Mouse (Mus musculus) liver, postnatal 0 days (tissue): ENCODE measurements around the gene Gna12. TPM values are rescaled to one million over a fixed set of nuclear protein-coding genes. Genes with fewer than 3 reads are reported as not detected.

ENCODE experiments used
- ATAC-seq: fragments of 200-750 bp; cut with Nextera tagmentation; 2 replicates; pipeline ENCODE4 v1.8.0; 2017; ENCODE audit warnings: mild to moderate bottlenecking, moderate library complexity
- DNase-seq: peaks from one replicate; pipeline ENCODE4 v3.0.0-alpha.2; 2016
- H3K27ac ChIP-seq: fragments of 300-500 bp; sonication (generic); 2 replicates; pipeline ENCODE4 v1.5.1; 2014; ENCODE audit warnings: antibody characterized with exemption, moderate library complexity, mild to moderate bottlenecking, low read depth
- H3K27me3 ChIP-seq: fragments of 300-500 bp; sonication (generic); 2 replicates; pipeline ENCODE4 v1.6.1; 2014; ENCODE audit warnings: low read length, control low read depth, mixed read lengths; ENCODE audit not compliant: insufficient read depth
- H3K36me3 ChIP-seq: fragments of 300-500 bp; sonication (generic); replicated peaks from 2 replicates; pipeline ENCODE4 v1.6.1; 2014; ENCODE audit warnings: mild to moderate bottlenecking, control low read depth, low read length, moderate library complexity, mixed read lengths; ENCODE audit not compliant: insufficient read depth
- H3K4me1 ChIP-seq: fragments of 300-500 bp; sonication (generic); 2 replicates; pipeline ENCODE4 v1.6.1; 2014; ENCODE audit warnings: antibody characterized with exemption, mild to moderate bottlenecking, control low read depth; ENCODE audit not compliant: insufficient read depth
- H3K4me2 ChIP-seq: fragments of 300-500 bp; sonication (generic); 2 replicates; pipeline ENCODE4 v1.6.1; 2014; ENCODE audit warnings: low read depth, mild to moderate bottlenecking, low read length, moderate library complexity, mixed read lengths
- H3K4me3 ChIP-seq: fragments of 300-500 bp; sonication (generic); 2 replicates; pipeline ENCODE4 v1.5.1; 2014; ENCODE audit warnings: low read depth, low read length
- H3K9ac ChIP-seq: fragments of 300-500 bp; sonication (generic); replicated peaks from 2 replicates; pipeline ENCODE4 v1.6.1; 2014; ENCODE audit warnings: mild to moderate bottlenecking, moderate library complexity
- H3K9me3 ChIP-seq: fragments of 300-500 bp; sonication (generic); 2 replicates; pipeline ENCODE4 v1.6.1; 2016; ENCODE audit warnings: mild to moderate bottlenecking, control low read depth, low read length, mixed read lengths
- CTCF ChIP-seq: sonication (generic); IDR thresholded peaks from 2 replicates; pipeline ENCODE4 v1.5.1; 2016; ENCODE audit warnings: antibody characterized with exemption, low read depth
- EP300 ChIP-seq: IDR thresholded peaks from 2 replicates; pipeline ENCODE4 v1.6.1; 2016; ENCODE audit warnings: antibody characterized with exemption, low read depth, mild to moderate bottlenecking
- whole genome bisulfite sequencing: fragments of 180-500 bp; shearing (Covaris S2); extraction: QIAGEN DNeasy Blood & Tissue Kit; methylation state at CpG from one replicate; pipeline ENCODE4 v1.1.7; 2014; ENCODE audit not compliant: insufficient replicate concordance; 5-methylcytosine and 5-hydroxymethylcytosine counted together
- polyA plus RNA-seq: library from polyadenylated mRNA; unstranded; fragments of >200 nt; fragmentation: Nextera tagmentation; extraction: Ambion mirVana; gene quantifications from 2 replicates; pipeline ENCODE4 v1.2.1, GENCODE M21; 2015

Gene Gna12
- polyA plus RNA-seq, 1 experiment from 2014 or later = 12.7 TPM

DNA sequence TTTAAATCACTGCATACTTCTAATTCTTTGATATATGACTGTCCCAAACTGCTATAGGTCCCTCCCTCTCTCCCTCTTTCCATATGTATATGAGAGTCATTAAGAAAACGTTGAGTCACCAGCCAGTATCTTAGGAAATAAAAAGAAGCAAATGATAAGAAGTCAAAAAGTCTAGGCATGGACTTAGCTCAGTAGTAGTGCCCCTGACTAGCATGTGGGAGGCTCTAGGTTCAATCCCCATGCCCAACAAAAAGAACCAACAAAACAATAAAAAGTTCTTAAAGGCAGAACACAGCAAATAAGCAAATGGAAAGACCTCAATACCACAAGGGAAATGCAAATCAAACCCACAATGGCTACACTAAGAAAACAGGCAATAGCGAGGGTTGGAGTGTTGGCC is 18.8 kb downstream of the Gna12 start:
- DNase-seq = no peak
- TF ChIP-seq CTCF = no peak
- TF ChIP-seq EP300 = no peak
- no peak overlapping the region for H3K9ac ChIP-seq
- no peaks in the 10 kb centered on the region for H3K27me3 ChIP-seq
- no peaks in the 10 kb centered on the region for H3K36me3 ChIP-seq
- no peak for ATAC-seq
- H3K4me2 ChIP-seq = no peak overlapping the region
- 56% methylated on average over 2 of the region's 2 CpGs for WGBS
- H3K4me3 ChIP-seq = no peak overlapping the region
- H3K4me1 ChIP-seq = peaks cover 57% of the 10 kb centered on the region
- H3K9me3 ChIP-seq = no peaks in the 10 kb centered on the region
- no peak overlapping the region for H3K27ac ChIP-seq

DNA sequence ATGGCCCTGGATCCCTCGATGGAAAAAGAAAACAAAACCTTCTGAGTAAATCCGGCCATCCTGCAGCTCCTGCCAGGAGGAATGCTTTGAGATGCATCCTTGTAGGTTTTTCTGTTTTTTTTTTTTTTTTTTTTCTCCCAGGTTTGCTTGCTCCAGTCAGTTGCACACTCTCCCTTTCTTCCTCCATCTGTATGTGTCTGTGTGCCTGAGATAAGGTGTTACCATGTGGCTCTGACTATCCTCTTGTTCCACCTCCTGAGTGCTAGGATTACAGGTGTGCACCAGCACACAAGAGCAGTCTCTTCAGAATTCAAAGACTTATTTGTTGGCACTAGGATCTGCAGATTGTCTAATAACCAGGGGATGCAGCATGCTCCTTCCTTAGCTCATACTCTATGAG is 23.3 kb downstream of the Gna12 start:
- WGBS = 55% methylated on average over 2 of the region's 2 CpGs
- H3K27me3 ChIP-seq = no peaks in the 10 kb centered on the region
- H3K27ac ChIP-seq = no peak overlapping the region
- no peak overlapping the region for H3K9ac ChIP-seq
- peaks cover 31% of the 10 kb centered on the region for H3K4me1 ChIP-seq
- no peak for TF ChIP-seq CTCF
- TF ChIP-seq EP300 = peak; percentile 71
- ATAC-seq = peak; percentile 49; the same call in 1 of the 2 replicates
- peaks cover 2% of the 10 kb centered on the region; the same call in 1 of the 2 replicates for H3K36me3 ChIP-seq
- DNase-seq = no peak
- H3K9me3 ChIP-seq = no peaks in the 10 kb centered on the region
- no peak overlapping the region for H3K4me3 ChIP-seq
- H3K4me2 ChIP-seq = no peak overlapping the region

DNA sequence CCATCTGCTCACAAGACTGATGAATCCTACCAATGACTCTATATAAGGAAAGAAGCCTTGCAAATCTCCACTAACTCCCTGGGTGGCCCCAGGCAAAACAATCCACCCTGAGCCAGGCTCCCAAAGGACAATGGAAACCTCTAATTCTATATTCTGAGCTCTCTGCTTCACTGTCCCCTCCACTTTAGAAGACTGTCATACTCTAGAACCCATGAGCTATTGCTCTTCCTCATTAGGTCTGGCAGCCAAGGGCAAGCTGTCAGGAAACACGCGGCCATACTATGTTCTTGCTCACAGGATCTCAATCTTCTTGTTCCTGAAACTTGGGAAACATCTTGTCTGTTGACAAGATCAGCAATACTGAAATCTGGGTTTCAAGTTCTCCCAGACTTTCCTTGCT is 24.0 kb downstream of the Gna12 start:
- Histone ChIP-seq H3K9ac (no peak overlapping the region), H3K4me1 (peaks cover 24% of the 10 kb centered on the region), H3K4me3 (no peak overlapping the region), H3K4me2 (no peak overlapping the region), H3K36me3 (peaks cover 2% of the 10 kb centered on the region; the same call in 1 of the 2 replicates), H3K9me3 (no peaks in the 10 kb centered on the region), H3K27me3 (no peaks in the 10 kb centered on the region), H3K27ac (no peak overlapping the region)
- no peak for TF ChIP-seq CTCF
- no peak for TF ChIP-seq EP300
- 68% methylated on average over 2 of the region's 2 CpGs for WGBS
- DNase-seq (no peak), ATAC-seq (no peak)

DNA sequence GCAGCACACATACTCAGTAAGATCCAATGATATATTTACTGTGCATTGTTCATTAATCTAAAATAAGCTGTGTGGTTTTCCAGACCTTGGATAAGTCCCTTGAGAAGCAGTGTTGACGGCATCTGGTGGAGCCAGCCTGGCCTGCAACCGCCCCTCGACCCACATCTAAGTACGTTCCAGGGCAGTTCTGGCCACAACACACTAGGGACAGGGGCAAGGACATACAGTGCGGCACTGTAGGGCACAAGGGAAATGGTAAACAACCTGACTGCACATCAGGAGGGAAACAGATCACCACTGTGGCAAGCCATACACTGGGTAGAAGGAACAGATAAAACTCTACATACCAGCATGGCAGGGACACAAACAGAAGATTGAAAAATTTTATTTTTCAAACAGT is 28.4 kb downstream of the Gna12 start:
- Histone ChIP-seq H3K4me3 (no peak overlapping the region), H3K9me3 (no peaks in the 10 kb centered on the region), H3K27me3 (no peaks in the 10 kb centered on the region), H3K4me2 (no peak overlapping the region), H3K27ac (no peak overlapping the region), H3K4me1 (peaks cover 32% of the 10 kb centered on the region), H3K36me3 (peaks cover 2% of the 10 kb centered on the region; the same call in 1 of the 2 replicates), H3K9ac (no peak overlapping the region)
- ATAC-seq (peak; percentile 53), DNase-seq (no peak)
- 62% methylated on average over 5 of the region's 5 CpGs for WGBS
- TF ChIP-seq CTCF = no peak
- no peak for TF ChIP-seq EP300

DNA sequence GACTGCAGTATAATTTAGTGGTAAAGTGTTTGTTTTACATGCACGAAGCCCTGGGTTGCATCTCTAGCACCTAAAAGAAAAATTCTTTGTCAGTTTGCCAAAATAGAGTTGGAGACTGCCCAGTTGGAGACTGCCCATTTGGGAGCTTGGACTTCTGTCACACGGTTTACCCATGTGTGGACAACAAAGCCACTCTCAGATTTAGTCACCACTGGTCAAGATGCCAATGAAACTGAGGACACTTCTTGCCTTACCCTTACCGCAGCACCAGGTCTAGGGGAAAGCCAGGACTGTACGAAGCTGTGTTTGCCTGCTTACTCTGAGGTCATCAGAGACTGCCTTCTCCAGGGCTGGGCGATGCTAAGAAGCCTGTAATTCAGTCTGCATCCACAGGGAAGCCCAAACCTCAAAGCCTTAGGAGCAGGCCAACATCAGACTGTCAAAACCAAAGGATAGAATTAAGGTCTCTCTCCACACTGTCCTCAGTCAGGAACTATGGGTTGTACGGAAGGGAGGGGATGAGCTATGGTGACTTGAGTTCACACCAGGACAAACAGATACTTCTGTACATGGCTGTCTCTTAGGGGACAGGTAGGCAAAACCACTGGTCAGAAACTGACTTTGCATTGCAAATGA is 29.8 kb downstream of the Gna12 start:
- Histone ChIP-seq H3K4me1 (peaks cover 38% of the 10 kb centered on the region), H3K9me3 (no peaks in the 10 kb centered on the region), H3K27me3 (no peaks in the 10 kb centered on the region), H3K27ac (no peak overlapping the region), H3K9ac (no peak overlapping the region), H3K4me3 (no peak overlapping the region), H3K36me3 (no peaks in the 10 kb centered on the region), H3K4me2 (no peak overlapping the region)
- no peak for TF ChIP-seq EP300
- ATAC-seq (no peak), DNase-seq (no peak)
- WGBS = 75% methylated on average over 6 of the region's 6 CpGs

DNA sequence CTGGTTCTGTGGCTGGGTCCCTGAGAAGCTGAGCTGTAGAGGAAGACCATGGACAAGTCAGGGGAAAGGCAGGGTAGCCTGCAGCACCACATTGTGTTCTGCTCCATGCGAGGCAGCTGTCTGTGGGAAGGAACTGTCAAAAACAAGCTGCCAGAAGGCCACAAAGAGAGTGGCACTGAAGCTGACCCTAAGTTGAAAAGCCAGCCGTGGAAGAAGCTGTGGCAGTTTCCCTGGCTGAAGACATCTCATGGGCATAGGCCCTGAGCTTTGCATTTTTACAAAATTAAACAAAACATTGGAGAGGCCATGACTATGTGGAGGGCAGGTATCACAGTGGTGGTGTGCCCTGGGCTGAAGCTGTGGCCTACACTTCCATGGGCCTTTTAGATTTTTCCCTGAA is 31.0 kb downstream of the Gna12 start:
- Histone ChIP-seq H3K4me2 (no peak overlapping the region), H3K4me3 (no peak overlapping the region), H3K27ac (no peak overlapping the region), H3K9ac (no peak overlapping the region), H3K27me3 (no peaks in the 10 kb centered on the region), H3K4me1 (peaks cover 50% of the 10 kb centered on the region), H3K36me3 (no peaks in the 10 kb centered on the region), H3K9me3 (no peaks in the 10 kb centered on the region)
- 37% methylated on average over 2 of the region's 2 CpGs for WGBS
- DNase-seq = no peak
- no peak for ATAC-seq
- TF ChIP-seq EP300 (no peak), CTCF (no peak)
